Mouse (Mus musculus) cerebral cortex, adult 2 months (tissue): Measurements from ENCODE around the gene Serp1.

Source experiments
- WGBS: fragments of 180-500 bp; shearing (Covaris S2); methylation state at CpG from one replicate; pipeline ENCODE4 v1.1.7; 2018; 5-methylcytosine and 5-hydroxymethylcytosine counted together

Serp1 gene

DNA sequence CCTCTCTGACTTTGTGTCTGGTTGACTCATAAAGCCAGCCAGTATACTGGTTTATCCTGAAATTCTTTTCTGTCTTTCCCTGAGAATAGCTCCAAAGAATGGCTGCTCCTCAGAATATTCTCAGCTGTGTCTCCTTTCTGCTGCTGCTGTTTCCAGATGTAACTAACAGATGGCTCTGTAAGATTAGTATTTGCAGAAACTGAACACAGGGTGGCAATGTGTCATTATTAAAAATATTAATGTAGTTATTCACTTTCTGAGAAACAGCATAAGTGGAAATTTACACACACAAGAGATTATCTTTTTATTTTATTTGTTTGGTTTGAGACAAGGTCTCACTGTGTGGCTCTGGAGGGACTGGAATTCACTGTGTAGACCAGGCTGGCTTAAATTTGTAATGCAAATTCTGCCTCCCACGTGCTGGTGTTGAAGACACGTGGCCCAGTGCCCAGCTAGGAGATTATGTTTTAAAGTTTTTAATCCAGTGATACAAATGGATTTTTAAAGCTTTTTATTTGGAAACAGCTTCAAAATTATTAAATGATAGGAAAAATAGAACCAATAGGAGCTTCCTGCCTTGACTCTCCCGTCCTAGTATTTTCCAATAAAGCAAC lies 21.9 kb downstream of the Serp1 start:
- WGBS, result 44% methylated on average over 3 of the region's 3 CpGs

DNA sequence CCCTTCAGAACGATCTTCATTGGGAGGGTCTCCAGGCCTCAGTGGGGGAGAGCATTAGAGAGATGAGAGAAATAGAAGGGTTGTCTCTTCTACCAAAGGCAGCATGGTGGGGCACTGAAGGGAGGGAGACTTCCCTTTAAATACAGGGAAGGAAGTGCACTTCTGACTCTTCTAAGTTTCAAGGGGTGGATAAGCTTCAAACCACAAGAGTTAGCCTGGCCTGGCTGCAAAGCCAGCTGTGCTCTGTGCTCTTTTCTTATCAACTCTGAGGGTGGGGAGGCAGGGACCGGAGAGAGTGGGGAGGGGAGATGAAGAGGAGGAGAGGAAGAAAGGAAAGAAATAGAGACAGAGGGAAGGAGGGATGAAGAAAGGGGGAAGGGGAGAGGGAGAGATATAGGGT lies 23.7 kb downstream of the Serp1 start:
- 69% methylated on average over 2 of the region's 2 CpGs for WGBS

DNA sequence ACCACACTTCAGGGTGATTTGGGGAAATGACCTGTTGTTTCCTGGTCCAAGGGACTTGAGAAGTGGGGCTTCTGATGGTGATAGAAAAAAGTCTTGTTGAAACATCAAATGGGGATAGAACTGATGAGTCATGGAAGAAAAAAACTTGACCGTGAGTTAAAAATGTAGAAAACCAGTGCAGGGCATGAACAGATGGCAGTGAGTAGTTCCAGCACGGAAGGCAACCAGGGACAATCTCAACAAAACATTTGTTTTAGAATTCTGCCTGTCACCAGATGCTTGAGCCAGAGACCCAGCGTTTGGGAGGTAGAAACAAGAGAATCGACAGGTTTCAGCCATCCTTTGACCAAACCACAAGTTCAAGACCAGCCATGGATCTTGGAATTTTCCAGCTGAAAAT lies 32.1 kb downstream of the Serp1 start:
- 56% methylated on average over 4 of the region's 4 CpGs for WGBS

DNA sequence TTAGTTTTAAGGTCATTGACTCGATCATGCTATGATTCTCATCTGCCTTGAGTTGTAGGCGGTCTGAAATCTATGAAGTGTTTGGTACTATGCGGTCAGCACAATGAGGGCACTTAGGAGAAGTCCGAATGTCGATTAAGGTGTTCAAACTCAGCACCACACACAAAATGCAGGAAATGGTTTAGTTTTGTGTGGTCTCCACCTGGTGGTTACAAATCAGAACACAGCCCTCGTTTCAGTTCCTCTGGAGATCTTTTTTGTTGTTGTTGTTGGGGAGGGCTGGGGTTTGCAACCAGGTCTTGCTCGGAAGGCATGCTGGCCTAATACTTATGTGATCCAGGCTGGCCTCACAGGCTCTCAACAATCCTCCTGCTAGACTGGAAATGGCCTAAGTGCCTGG lies 34.9 kb downstream of the Serp1 start:
- WGBS, result 45% methylated on average over 7 of the region's 7 CpGs

DNA sequence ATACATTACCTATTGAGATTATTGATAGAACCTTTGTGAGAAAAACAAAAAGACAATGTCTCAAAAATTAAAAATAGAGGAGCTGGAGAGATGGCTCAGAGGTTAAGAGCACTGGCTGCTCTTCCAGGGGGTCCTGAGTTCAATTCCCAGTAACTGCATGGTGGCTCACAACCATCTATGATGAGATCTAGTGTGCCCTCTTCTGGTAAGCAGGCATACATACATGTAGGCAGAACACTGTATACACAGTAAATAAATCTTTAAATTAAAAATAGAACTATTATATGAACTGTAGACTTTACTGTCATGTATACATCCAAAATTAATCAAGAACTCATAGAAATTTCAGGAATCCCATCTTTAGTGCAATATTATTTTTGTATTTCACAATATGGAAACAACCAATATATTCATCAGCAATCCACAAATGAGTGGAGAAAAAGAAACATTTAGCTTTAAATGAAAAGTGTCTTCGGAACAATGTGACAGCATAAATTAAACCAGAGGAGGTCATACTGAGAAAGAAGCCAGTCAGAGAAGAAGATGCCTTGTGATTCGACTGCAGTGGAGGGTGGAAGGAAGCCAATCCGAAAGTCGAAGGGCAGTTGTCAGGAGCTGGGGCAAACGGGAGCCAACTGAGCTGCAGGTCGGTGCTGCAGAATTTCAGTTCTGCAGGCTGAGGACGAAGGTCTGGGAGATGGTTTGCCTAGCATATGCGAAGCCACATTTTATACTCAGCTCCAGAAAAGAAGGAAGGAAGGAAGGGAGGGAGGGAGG lies 37.5 kb downstream of the Serp1 start:
- WGBS, result 49% methylated on average over 7 of the region's 8 CpGs

DNA sequence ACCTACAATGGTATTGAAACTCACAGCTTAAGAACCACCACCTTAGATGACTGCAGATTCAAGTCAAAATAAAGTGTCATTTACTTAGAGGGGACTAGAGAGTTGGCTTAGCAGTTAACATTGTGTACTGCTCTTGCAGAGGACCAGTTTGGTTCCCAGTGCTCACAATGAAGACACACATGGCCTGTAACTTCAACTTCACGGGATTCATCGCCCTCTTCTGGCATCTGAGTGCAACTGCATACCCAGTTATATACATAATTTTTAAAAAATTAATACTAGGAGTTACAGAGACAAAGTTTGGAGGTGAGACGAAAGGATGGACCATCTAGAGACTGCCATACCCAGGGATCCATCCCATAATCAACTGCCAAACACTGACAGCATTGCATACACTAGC lies 38.6 kb downstream of the Serp1 start:
- WGBS, result 77% methylated on average over 3 of the region's 3 CpGs

DNA sequence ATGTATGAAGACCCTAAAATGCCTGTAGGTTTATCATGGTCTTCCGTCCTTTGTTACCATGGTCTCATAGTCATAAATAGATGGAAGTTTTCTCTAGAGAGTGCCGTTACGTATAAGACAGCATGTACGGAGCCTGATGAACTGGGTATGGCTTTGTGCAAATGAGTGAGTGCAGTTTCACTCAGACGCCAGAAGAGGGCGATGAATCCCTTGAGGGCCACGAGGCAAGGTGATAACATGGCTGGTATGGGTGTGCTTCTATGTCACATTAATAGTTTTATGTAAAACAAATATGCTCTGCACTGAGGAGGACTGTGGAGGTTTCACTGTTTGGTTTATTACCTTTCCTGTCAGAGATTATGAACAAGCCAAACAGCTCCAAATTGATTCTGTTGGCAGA lies 39.8 kb downstream of the Serp1 start:
- 70% methylated on average over 7 of the region's 7 CpGs for WGBS

DNA sequence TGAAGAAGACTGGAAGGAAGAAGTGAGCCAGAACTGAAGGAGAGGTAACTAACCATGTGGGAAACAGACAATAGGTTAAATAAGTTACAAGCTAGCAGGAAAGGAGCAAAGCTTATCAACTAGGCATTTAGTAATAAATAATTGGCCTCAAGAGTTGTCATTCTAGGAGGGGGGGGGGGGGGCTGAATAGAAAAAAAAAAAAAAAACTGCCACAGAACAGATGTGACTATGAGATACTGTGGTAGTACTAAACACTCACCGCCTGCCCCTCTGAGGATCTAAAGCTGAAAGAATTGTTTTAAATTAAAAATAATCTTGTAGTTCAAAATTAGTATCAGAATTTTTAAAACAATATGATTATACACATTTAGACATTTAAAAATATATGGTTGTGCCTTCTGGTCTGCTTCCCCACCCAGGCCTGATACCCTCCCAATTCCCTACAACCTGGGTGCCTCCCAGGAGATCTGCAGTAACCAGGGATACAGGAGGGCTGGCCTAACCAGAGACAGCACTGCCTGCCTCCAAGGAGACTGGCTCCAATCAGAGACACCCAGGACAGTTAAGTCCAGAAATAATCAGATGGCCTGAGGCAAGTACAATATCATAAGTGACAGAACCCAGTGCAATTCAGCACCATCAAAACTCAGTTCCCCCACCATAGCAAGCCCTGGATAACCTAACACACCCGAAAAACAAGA lies 46.8 kb downstream of the Serp1 start:
- WGBS, result 95% methylated on average over 2 of the region's 2 CpGs

DNA sequence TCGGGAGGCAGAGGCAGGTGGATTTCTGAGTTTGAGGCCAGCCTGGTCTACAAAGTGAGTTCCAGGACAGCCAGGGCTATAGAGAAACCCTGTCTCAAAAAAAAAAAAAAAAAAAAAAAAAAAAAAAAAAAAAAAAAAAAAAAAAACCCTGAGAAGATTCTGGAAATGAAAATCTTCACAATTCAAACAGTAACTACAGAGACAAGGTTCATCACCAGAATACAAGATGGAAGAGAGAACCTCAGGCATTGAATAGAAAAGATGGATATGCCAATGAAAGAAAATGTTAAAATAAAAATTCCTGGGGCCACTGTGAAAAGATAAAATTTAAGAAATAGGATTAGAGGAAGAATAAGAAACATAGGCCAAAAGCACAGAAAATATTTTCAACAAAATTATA lies 50.4 kb downstream of the Serp1 start:
- 96% methylated on average over 1 of the region's 1 CpGs for WGBS
